27 mouse cellular contexts compared by ENCODE assay signal in the genomic region with DNA sequence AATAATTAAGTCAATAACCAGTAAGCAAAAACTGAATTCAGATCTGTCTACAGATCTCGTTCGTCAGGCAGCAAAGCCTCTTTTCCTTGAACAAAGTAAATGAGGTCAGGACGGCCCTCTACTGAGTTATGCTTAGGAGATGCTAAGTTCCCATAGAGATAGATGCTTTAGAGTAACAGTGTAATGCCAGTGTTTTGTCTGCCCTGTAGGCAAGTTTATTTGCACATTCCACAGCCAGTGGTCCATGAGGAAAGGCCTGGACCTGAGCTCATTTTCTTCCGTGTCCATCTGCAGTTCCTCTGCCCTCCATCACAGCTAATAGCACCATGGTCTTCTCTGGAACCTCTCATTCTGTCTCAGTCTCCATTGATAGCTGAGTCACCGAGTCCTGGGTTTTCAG. TPM values are rescaled to one million over a fixed set of nuclear protein-coding genes. Genes with fewer than 3 reads are reported as not detected.
A peak's percentile ranks its signal among the peaks of the same experiment; 100 is the strongest.
DNase-seq lines count a peak whose midpoint lies in the region; ATAC-seq lines count a peak whose summit lies in the region.
"Had no signal": no experiment of that assay in that cellular context is flagged by ENCODE, and none has a peak within 500 bp of the region (broad histone marks: within the 10 kb centered on the region; RNA-seq: fewer than 3 reads in every experiment).

No protein-coding gene starts in this region.

- no peaks in the 10 kb centered on the region; the same call in 1 of the 2 replicates for H3K4me1 ChIP-seq in kidney, embryonic 16.5 days (ENCODE audit: insufficient read depth, low read length)
- H3K4me1 ChIP-seq in neural tube, embryonic 11.5 days (ENCODE audit: control insufficient read depth, insufficient read depth, low read length) = no peaks in the 10 kb centered on the region
- no peaks in the 10 kb centered on the region for H3K4me1 ChIP-seq in neural tube, embryonic 15.5 days
- H3K4me1 ChIP-seq: embryonic facial prominence, embryonic 12.5 days; embryonic facial prominence, embryonic 15.5 days; heart, embryonic 10.5 days; heart, embryonic 13.5 days had no signal

- H3K9ac ChIP-seq in kidney, embryonic 16.5 days (replicated peaks; ENCODE audit: low read length) = no peak overlapping the region
- no peak overlapping the region for H3K9ac ChIP-seq in neural tube, embryonic 11.5 days (ENCODE audit: low read length)
- no peak overlapping the region for H3K9ac ChIP-seq in neural tube, embryonic 15.5 days (replicated peaks)
- H3K9ac ChIP-seq: embryonic facial prominence, embryonic 12.5 days; embryonic facial prominence, embryonic 15.5 days; forebrain, postnatal 0 days; heart, embryonic 13.5 days; hindbrain, embryonic 14.5 days had no signal

- no peaks in the 10 kb centered on the region for H3K36me3 ChIP-seq in kidney, embryonic 16.5 days (ENCODE audit: insufficient read depth, low read length)
- no peaks in the 10 kb centered on the region for H3K36me3 ChIP-seq in neural tube, embryonic 11.5 days (ENCODE audit: control insufficient read depth, insufficient read depth, low read length)
- H3K36me3 ChIP-seq in neural tube, embryonic 15.5 days = no peaks in the 10 kb centered on the region
- H3K36me3 ChIP-seq: embryonic facial prominence, embryonic 12.5 days; embryonic facial prominence, embryonic 15.5 days; G1E; heart, embryonic 10.5 days; heart, embryonic 13.5 days had no signal

- 63% methylated on average over 5 of the region's 5 CpGs for WGBS in kidney, embryonic 16.5 days
- 80% methylated on average over 5 of the region's 5 CpGs for WGBS in neural tube, embryonic 11.5 days
- WGBS in neural tube, embryonic 15.5 days = 64% methylated on average over 5 of the region's 5 CpGs

- H3K4me3 ChIP-seq in kidney, embryonic 16.5 days (ENCODE audit: low read length) = no peak overlapping the region
- H3K4me3 ChIP-seq in neural tube, embryonic 11.5 days (ENCODE audit: low read depth, low read length) = no peak overlapping the region
- H3K4me3 ChIP-seq in neural tube, embryonic 15.5 days (replicated peaks) = no peak overlapping the region
- H3K4me3 ChIP-seq: embryonic facial prominence, embryonic 12.5 days; embryonic facial prominence, embryonic 15.5 days; heart, adult 2 months; heart, embryonic 10.5 days; heart, embryonic 13.5 days had no signal

- ATAC-seq in frontal cortex, adult (ENCODE audit: low TSS enrichment) = peak; percentile 58; the same call in 1 of the 2 replicates
- ATAC-seq in kidney, embryonic 16.5 days (ENCODE audit: low FRiP score, low TSS enrichment) = peak; percentile 54; the same call in 1 of the 2 replicates
- 0 out of 2 replicates have a peak, but pooled peaks have one; percentile 50 for ATAC-seq in neural tube, embryonic 11.5 days (ENCODE audit: insufficient read depth, low FRiP score, low TSS enrichment)
- no peak for ATAC-seq in neural tube, embryonic 15.5 days (ENCODE audit: low FRiP score)
- ATAC-seq: forebrain, embryonic 14.5 days had no signal

- no peaks in the 10 kb centered on the region for H3K27me3 ChIP-seq in kidney, embryonic 16.5 days (ENCODE audit: insufficient read depth, low read length)
- no peaks in the 10 kb centered on the region for H3K27me3 ChIP-seq in neural tube, embryonic 11.5 days (ENCODE audit: control insufficient read depth, insufficient read depth, low read length)
- H3K27me3 ChIP-seq in neural tube, embryonic 15.5 days (replicated peaks) = no peaks in the 10 kb centered on the region
- H3K27me3 ChIP-seq: embryonic facial prominence, embryonic 12.5 days; embryonic facial prominence, embryonic 15.5 days; heart, embryonic 13.5 days had no signal

- no peak overlapping the region for H3K27ac ChIP-seq in kidney, embryonic 16.5 days (ENCODE audit: low read length)
- no peak overlapping the region for H3K27ac ChIP-seq in neural tube, embryonic 11.5 days (ENCODE audit: low read depth, low read length)
- no peak overlapping the region for H3K27ac ChIP-seq in neural tube, embryonic 15.5 days (replicated peaks)
- H3K27ac ChIP-seq: embryonic facial prominence, embryonic 12.5 days; embryonic facial prominence, embryonic 15.5 days; heart, adult 2 months; heart, embryonic 10.5 days; heart, embryonic 13.5 days; hindbrain, embryonic 14.5 days had no signal

- DNase-seq in frontal cortex, postnatal 25 days (ENCODE audit: low spot score in 2 of 2) = no peak
- DNase-seq in kidney, postnatal 4 days = no peak
- DNase-seq in neural tube, embryonic 11.5 days (ENCODE audit: low spot score) = no peak
- DNase-seq in layer of hippocampus, postnatal 25 days (ENCODE audit: extremely low spot score in 1 of 2, low spot score in 1 of 2) = no peak
- DNase-seq in testis, postnatal 10 days (ENCODE audit: low spot score) = no peak
- DNase-seq: adrenal gland, adult 2 months; adrenal gland, postnatal 14 days; cerebellum, adult 11 months; cerebellum, adult 2 months; cerebellum, adult 9-11 months; cerebellum, postnatal 25 days; forebrain, postnatal 0 days; gastrocnemius, postnatal 10 days; gastrocnemius, postnatal 36 days; heart, adult 2 months; heart, postnatal 14 days; heart, postnatal 4 days had no signal

- H3K9me3 ChIP-seq in kidney, embryonic 16.5 days (ENCODE audit: low read length) = no peaks in the 10 kb centered on the region
- no peaks in the 10 kb centered on the region for H3K9me3 ChIP-seq in neural tube, embryonic 11.5 days (ENCODE audit: control insufficient read depth, low read length)
- no peaks in the 10 kb centered on the region for H3K9me3 ChIP-seq in neural tube, embryonic 15.5 days (replicated peaks)
- H3K9me3 ChIP-seq: embryonic facial prominence, embryonic 12.5 days; embryonic facial prominence, embryonic 15.5 days; G1E; heart, embryonic 10.5 days; heart, embryonic 13.5 days had no signal

- H3K4me2 ChIP-seq in kidney, embryonic 16.5 days (replicated peaks; ENCODE audit: low read depth, low read length) = no peak overlapping the region
- H3K4me2 ChIP-seq in neural tube, embryonic 11.5 days (ENCODE audit: low read depth) = no peak overlapping the region
- H3K4me2 ChIP-seq in neural tube, embryonic 15.5 days = no peak overlapping the region
- H3K4me2 ChIP-seq: embryonic facial prominence, embryonic 12.5 days; embryonic facial prominence, embryonic 15.5 days; heart, embryonic 13.5 days; hindbrain, embryonic 14.5 days had no signal

RNA-seq across cellular contexts. Expression of a gene that starts 57.4 kb away (rescaled TPM):
- polyA plus RNA-seq in kidney, embryonic 16.5 days (2015; fragmentation: Nextera tagmentation; extraction: Ambion mirVana) = 194 and 196 TPM in 2 replicates
- 246 and 267 TPM in 2 replicates for polyA plus RNA-seq in neural tube, embryonic 11.5 days (2014; fragmentation: Nextera tagmentation; extraction: Ambion mirVana)
- 212 and 218 TPM in 2 replicates for polyA plus RNA-seq in neural tube, embryonic 15.5 days (2015; fragmentation: Nextera tagmentation; extraction: Ambion mirVana)
- 100 to 1,000 TPM in 1 of 2 experiments, 10 to 100 TPM in 1; 85.9 to 102 TPM for total RNA-seq in layer of hippocampus, postnatal 25 days (2021)
